Mouse (Mus musculus): ENCODE measurements around the gene Npy.

GRCm38 (mm10) chr6:49856830-49857229 is 34.3 kb downstream of the Npy start:
- TF ChIP-seq CTCF (IDR thresholded peaks at IDR 0.05; ENCODE audit: low read depth, low read length) (no peak), GATA1 (IDR thresholded peaks at IDR 0.05; ENCODE audit: borderline replicate concordance, low read length) (no peak), POLR2AphosphoS5 (IDR thresholded peaks at IDR 0.05; ENCODE audit: insufficient replicate concordance, low read depth, low read length) (no peak), GATA2 (IDR thresholded peaks at IDR 0.05; ENCODE audit: borderline replicate concordance, low read depth, low read length) (no peak)

All from G1E (cell line).